Mouse (Mus musculus): ENCODE data around the gene Mrpl23. TPM values are rescaled to one million over a fixed set of nuclear protein-coding genes. Genes with fewer than 3 reads are reported as not detected.
A peak's percentile ranks its signal among the peaks of the same experiment; 100 is the strongest.

Gene Mrpl23
- total RNA-seq, 2 experiments from 2014 or later: 3.3 to 6.9 TPM

GRCm38 (mm10) chr7:142516221-142516978 lies 16.1 kb upstream of the Mrpl23 start:
- intact Hi-C loops (cut with DNase I): no loop called here
- no peak for DNase-seq (ENCODE audit: low spot score in 2 of 2)

GRCm38 (mm10) chr7:142517531-142517930 lies 15.0 kb upstream of the Mrpl23 start:
- intact Hi-C loops (cut with DNase I): no loop called here
- DNase-seq (ENCODE audit: low spot score in 2 of 2): no peak

- DNase-seq (ENCODE audit: low spot score in 2 of 2): no peak
- intact Hi-C loops (cut with DNase I): no loop called here
Observed at GRCm38 (mm10) chr7:142520331-142520730, 12.2 kb upstream of the Mrpl23 start.

DNA sequence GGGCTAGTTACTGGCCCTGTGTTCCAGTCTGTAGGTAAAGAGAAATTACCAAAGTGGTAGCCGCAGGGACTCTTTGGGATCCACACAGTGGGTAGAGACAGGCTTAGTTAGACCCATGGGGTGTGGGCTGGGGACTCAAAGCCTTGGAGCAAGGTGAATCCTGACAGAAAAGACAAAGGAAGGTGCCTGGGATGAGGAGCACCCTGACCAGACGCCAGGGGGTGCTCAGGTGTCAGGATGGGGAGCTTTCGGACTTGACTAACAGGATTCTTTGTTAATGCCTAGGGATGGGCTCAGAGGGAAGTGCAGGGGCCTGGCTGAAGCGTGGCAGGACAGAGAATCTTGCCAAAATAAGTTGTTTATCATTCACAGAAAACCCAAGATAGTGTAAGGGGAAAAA lies 10.1 kb upstream of the Mrpl23 start:
- intact Hi-C loops (cut with DNase I): no loop called here
- DNase-seq (ENCODE audit: low spot score in 2 of 2): peak in 1 of 2 experiments; percentile 6

- no peak for DNase-seq (ENCODE audit: low spot score in 2 of 2)
- intact Hi-C loops (cut with DNase I): no loop called here
Observed at GRCm38 (mm10) chr7:142523200-142523990, 9.1 kb upstream of the Mrpl23 start.

GRCm38 (mm10) chr7:142525342-142526178 lies 6.9 kb upstream of the Mrpl23 start:
- intact Hi-C loops (cut with DNase I): no loop called here
- DNase-seq (ENCODE audit: low spot score in 2 of 2): no peak

DNA sequence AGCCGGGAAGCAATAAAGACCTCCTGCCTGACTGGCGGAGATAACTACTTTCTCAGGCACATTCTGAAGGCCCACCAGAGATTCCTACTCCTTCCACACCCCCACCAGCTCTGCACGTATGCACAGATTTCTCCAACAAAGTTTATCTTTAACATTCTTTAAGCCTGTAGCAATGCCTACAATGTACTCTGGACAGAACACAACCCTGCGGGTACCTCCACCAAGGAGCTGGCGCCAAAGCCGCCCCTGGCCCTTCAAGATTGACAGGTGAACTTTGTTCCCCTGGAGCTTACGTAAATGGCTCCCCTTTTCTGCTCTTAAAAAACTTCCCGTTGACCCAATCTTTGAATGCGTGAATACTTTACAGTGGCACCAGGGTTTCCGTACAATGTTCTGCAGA lies 3.1 kb upstream of the Mrpl23 start:
- intact Hi-C loops (cut with DNase I): no loop called here
- no peak for DNase-seq (ENCODE audit: low spot score in 2 of 2)

DNA sequence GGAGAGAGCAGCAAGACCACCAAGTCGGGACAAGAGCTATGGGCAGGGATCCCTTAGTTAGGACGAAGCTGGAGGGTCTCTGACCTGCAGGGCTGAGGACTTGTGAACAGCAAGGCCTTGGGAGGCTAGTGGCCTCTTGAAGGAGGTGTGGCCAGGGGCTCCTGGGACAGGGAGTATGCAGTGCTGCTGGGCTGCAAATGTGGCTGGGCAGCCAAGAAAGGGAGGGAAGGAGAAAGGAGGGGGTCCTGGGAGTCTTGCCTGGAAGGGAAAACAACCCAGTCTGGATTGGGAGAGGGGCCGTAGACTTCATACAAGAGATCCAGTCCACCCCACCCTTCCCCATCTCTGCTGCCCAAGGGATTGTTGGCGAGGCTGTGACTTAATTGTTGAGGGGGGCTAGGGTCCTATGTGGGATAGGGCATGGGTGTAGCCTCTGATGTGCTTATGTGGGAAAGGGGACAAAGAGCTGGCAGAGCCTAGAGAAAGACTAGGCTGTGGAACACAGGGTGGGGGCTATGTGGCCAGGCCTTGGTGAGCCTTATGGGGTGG lies 439 bp upstream of the Mrpl23 start:
- no peak for DNase-seq (ENCODE audit: low spot score in 2 of 2)
- intact Hi-C loops (cut with DNase I): no loop called here

- intact Hi-C loops (cut with DNase I): no loop called here
- peak; percentile 83 to 88 for DNase-seq (ENCODE audit: low spot score in 2 of 2)
Observed at GRCm38 (mm10) chr7:142533059-142533855, 771 bp downstream of the Mrpl23 start.

DNA sequence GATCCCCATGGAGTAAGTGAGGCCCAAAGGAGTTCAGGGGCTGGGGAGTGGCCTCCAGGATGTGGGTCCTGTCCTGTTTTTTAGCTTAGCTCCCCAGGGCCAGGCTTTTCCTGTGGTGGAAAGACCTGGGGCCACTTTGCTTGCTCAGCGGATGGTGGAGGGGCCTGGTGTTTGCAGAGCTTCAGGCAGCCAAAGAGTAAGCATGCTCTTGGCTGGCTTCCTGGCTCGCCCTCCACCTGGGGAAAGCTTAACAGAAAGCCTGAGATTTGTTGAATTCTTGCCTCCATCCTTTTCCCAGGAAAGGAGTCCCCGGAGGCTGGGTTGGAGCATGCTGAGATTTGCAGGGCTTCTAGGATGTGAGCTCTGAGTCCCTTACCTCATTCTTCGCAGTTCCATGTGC lies 2.6 kb downstream of the Mrpl23 start:
- intact Hi-C loops (cut with DNase I): loop anchor here (5.0 kb wide), 1 partner anchor 93 kb away; the partner anchor contains the start of gene Tnni2
- no peak for DNase-seq (ENCODE audit: low spot score in 2 of 2)

DNA sequence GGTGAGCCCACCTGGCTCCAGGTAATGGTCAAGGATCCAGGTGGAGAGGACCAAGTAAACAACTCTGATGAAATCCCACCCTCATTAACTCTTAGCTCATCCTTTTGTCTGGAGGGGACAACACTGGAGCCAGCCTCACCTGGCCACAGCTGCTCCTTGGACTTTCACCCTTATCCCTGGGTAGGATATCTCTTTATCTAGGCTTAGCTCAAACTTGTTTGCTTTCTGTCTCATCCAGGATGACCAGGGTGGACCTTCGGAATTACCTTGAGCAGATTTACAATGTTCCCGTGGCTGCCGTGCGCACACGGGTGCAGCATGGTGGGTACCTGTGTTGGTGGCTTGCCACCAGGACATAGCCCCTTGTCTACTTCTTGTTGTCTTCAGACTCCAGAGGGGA lies 3.3 kb downstream of the Mrpl23 start:
- intact Hi-C loops (cut with DNase I): loop anchor here (5.0 kb wide), 1 partner anchor 94 kb away; the partner anchor contains the start of gene Tnni2

GRCm38 (mm10) chr7:142537181-142537580 lies 4.7 kb downstream of the Mrpl23 start:
- no peak for DNase-seq (ENCODE audit: low spot score in 2 of 2)
- intact Hi-C loops (cut with DNase I): loop anchor here (5.0 kb wide), 1 partner anchor 95 kb away; the partner anchor contains the start of gene Tnni2

More for the DNA sequence above, 3.3 kb downstream of the Mrpl23 start:
- DNase-seq (ENCODE audit: low spot score in 2 of 2): no peak

DNA sequence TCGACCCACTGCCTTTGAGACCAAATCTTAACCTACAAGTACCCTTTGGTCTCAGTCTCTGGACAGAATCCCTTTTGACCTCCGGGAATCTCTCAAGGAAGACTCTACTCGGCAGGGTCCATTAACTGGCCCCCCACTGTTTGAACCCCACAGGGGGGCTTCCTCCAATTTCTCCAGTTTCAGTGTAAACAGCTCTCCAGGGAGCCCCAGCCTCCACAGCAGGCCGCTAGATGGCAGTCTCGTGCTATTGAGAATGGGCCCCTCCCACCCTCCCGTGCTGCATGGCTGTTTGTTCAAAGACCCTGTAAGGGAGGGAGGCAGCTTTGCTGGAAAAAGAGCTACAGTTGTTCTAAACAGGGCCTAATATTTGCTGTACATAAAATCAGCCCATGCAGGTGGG lies 5.4 kb downstream of the Mrpl23 start:
- intact Hi-C loops (cut with DNase I): loop anchor here (1.0 to 5.0 kb wide), 3 partner anchors 42 to 133 kb away; partner anchors contain the start of gene Tnni2
- peak; percentile 32 to 61 for DNase-seq (ENCODE audit: low spot score in 2 of 2)

GRCm38 (mm10) chr7:142538291-142538690 lies 5.8 kb downstream of the Mrpl23 start:
- no peak for DNase-seq (ENCODE audit: low spot score in 2 of 2)
- intact Hi-C loops (cut with DNase I): loop anchor here (1.0 to 5.0 kb wide), 3 partner anchors 42 to 133 kb away; partner anchors contain the start of gene Tnni2

DNA sequence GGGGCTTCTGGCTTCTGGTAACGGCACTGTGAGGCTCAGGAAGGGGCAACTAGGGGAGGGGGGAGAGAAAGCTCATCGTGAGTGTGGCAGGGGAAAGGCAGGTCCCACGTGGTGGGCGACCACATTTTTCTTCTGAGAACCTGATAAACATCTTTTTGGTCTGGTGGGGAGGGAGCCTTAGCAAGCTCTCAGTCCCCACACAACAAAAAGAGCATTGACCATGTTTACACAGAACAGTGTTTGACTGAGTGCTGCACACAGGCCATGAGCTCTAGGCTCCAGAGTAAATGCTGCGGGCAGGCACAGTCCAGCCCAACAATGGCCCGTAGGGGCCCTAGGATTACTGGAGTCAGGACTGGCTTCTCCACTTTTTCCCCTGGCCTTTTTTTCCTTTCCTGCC lies 6.3 kb downstream of the Mrpl23 start:
- intact Hi-C loops (cut with DNase I): loop anchor here (1.0 to 5.0 kb wide), 3 partner anchors 42 to 132 kb away; partner anchors contain the start of gene Tnni2

DNA sequence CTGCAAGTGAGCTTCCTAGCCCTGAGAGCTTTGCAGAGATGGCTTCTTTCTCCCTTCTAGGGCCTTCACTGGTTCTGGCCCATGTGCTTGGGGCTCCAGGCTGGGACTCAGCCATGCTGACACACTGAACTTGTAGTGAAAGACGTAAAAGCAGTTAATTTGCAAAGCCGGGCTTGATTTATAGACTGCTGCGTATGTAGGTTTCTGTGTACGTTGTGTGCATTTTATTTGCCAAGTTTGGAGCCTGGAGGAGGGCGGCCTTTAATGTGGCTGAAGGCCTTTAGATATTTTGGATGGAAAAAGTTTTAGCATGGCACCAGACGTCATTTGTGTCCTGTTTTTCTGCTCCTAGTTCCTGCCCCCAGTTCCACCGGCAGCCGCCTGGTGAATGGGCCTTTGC lies 7.3 kb downstream of the Mrpl23 start:
- DNase-seq (ENCODE audit: low spot score in 2 of 2): no peak
- intact Hi-C loops (cut with DNase I): loop anchor here (2.0 to 5.0 kb wide), 2 partner anchors 98 to 131 kb away; partner anchors contain the start of gene Tnni2

More for the DNA sequence above, 6.3 kb downstream of the Mrpl23 start:
- no peak for DNase-seq (ENCODE audit: low spot score in 2 of 2)

GRCm38 (mm10) chr7:142542771-142543303 lies 10.4 kb downstream of the Mrpl23 start:
- DNase-seq (ENCODE audit: low spot score in 2 of 2): no peak
- intact Hi-C loops (cut with DNase I): no loop called here

DNA sequence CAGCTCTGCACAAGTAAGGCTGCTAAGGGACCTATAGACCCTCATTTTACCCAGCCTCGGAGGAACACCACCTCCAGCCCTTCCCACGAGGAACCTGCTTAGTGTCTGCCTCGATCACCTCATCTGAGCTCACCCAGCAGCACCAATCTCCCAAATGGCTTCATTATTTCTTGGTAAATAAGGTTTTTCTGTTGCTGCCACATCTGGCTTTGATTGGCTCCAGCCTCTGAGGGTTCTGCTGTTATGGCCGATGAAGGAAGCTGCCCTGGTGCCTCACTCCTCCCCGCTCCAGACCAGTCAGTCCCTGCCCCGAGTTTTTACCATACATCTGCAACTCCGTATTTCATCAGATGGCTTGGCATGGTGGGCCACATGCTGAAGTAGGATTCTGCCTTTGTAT lies 13.5 kb downstream of the Mrpl23 start:
- intact Hi-C loops (cut with DNase I): no loop called here
- no peak for DNase-seq (ENCODE audit: low spot score in 2 of 2)

Data from left cerebral cortex, postnatal 25 days (tissue).